Mouse (Mus musculus): ENCODE data around the gene Mrvi1. TPM values are rescaled to one million over a fixed set of nuclear protein-coding genes. Genes with fewer than 3 reads are reported as not detected.
A peak's percentile ranks its signal among the peaks of the same experiment; 100 is the strongest.

Gene Mrvi1
- polyA plus RNA-seq, 1 experiment from 2014 or later: 9.1 TPM

- Histone ChIP-seq H3K4me2 (no peak overlapping the region), H3K27me3 (no peaks in the 10 kb centered on the region), H3K27ac (no peak overlapping the region), H3K9me3 (no peaks in the 10 kb centered on the region), H3K4me1 (peaks cover 15% of the 10 kb centered on the region; the same call in 1 of the 2 replicates), H3K4me3 (no peak overlapping the region), H3K36me3 (0 out of 2 replicates have a peak, but pooled peaks cover 4% of the 10 kb centered on the region), H3K9ac (no peak overlapping the region)
- WGBS: 42% methylated on average over 4 of the region's 4 CpGs
- ATAC-seq (ENCODE audit: borderline replicate concordance, extremely low read depth, low FRiP score, low TSS enrichment): peak; percentile 12; the same call in 1 of the 2 replicates
These were observed 141.9 kb downstream of the Mrvi1 start for GRCm38 (mm10) chr7:110840332-110840731.

DNA sequence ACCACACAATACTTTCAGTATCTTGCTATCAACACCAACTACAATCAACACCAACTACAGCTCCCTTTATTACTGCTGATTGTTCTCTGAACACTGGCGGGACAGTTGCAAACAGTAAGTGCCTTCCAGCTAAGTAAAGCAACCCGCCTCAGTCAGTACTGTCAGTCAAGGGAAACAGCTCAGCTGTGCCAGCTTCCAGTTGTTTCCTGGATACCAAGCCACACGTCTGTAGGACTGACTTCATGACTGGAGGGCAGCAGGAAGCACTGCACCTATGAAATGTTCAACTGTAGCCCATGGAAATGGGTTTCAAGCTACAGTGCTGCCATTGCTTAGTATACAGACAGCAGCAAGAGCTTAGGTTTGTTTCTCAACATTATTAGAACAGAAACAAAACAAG, 147.7 kb downstream of the Mrvi1 start:
- Histone ChIP-seq H3K27ac (no peak overlapping the region), H3K9ac (no peak overlapping the region), H3K27me3 (no peaks in the 10 kb centered on the region), H3K4me1 (no peaks in the 10 kb centered on the region), H3K36me3 (peaks cover 15% of the 10 kb centered on the region), H3K4me2 (no peak overlapping the region), H3K9me3 (no peaks in the 10 kb centered on the region), H3K4me3 (no peak overlapping the region)
- ATAC-seq (ENCODE audit: borderline replicate concordance, extremely low read depth, low FRiP score, low TSS enrichment): no peak
- 55% methylated on average over 3 of the region's 3 CpGs for WGBS

DNA sequence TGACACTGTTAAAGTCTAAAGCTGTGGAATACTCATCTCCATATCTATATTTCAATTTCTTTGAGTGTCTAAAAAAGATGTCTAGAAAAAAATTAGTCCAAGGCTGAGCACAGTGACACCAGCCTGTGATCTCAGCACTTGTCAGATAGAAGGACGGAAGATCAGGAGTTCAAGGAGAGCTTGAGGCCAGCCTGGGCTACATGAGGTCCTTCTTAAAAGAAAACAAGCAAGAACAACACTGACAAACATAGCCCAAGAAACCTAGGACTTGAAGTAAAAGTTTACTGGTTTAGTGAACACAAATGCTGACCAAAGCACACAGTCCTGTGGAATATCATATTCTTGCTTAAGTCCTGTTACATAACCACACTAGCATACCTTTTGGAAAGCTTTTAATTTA, 148.2 kb downstream of the Mrvi1 start:
- no peaks in the 10 kb centered on the region for H3K4me1 ChIP-seq
- H3K27me3 ChIP-seq: no peaks in the 10 kb centered on the region
- H3K27ac ChIP-seq: no peak overlapping the region
- no peak overlapping the region for H3K9ac ChIP-seq
- H3K4me2 ChIP-seq: no peak overlapping the region
- ATAC-seq (ENCODE audit: borderline replicate concordance, extremely low read depth, low FRiP score, low TSS enrichment): no peak
- no peak overlapping the region for H3K4me3 ChIP-seq
- peaks cover 19% of the 10 kb centered on the region for H3K36me3 ChIP-seq
- 88% methylated on average over 1 of the region's 1 CpGs for WGBS
- no peaks in the 10 kb centered on the region for H3K9me3 ChIP-seq

- no peaks in the 10 kb centered on the region for H3K27me3 ChIP-seq
- no peak overlapping the region for H3K4me3 ChIP-seq
- WGBS: 74% methylated on average over 1 of the region's 1 CpGs
- H3K4me2 ChIP-seq: no peak overlapping the region
- no peaks in the 10 kb centered on the region for H3K4me1 ChIP-seq
- H3K27ac ChIP-seq: no peak overlapping the region
- no peak overlapping the region for H3K9ac ChIP-seq
- ATAC-seq (ENCODE audit: borderline replicate concordance, extremely low read depth, low FRiP score, low TSS enrichment): no peak
- no peaks in the 10 kb centered on the region for H3K9me3 ChIP-seq
- peaks cover 24% of the 10 kb centered on the region for H3K36me3 ChIP-seq
These were observed 149.2 kb downstream of the Mrvi1 start for GRCm38 (mm10) chr7:110833024-110833423.

DNA sequence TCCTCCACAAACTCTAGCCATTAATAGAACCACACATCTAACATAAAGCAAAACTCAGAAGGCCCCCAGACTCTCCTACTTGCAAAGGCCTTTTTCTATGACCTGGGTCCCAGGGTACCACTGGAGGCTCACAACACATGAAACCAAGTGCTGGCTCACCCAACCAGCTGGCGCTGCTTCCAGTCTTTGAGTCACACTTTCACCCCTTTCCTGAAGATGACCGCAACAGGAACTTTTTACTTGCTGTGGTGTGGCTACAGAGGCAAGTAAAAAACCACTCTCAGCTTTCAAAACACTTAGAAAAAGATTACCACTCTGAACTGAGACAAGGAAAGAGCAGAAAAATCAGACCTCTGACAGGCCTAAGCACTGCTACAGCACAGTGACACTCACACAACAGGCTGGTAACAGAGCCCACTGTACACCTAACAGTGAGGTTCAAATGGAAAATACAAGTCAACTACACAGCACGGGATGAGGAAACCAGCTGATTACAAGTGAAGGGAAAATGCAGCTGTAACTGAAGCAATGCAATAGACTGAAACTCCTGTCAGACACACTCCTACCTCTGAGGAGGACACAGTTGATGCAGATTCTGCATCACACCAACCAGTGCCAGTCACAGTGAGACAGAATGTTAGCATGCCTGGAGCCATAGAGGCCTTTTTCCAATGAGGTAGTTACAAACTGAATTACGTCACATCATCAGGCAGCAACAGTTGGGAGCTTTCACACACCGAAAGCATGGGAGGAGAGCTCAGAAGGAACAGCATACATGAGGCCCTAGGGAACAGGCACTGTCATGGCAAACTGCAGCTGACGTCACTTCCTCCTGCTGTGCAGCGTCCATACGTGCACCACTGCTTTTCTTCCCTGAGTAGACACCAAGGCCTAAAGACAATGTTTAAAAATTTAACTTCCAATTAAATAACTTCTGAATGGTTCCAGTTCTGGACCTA, 158.0 kb downstream of the Mrvi1 start:
- H3K27me3 ChIP-seq: no peaks in the 10 kb centered on the region
- no peak for ATAC-seq (ENCODE audit: borderline replicate concordance, extremely low read depth, low FRiP score, low TSS enrichment)
- H3K4me1 ChIP-seq: peaks cover 28% of the 10 kb centered on the region
- no peak overlapping the region for H3K4me3 ChIP-seq
- no peaks in the 10 kb centered on the region for H3K9me3 ChIP-seq
- no peak overlapping the region for H3K4me2 ChIP-seq
- no peak overlapping the region for H3K9ac ChIP-seq
- 83% methylated on average over 8 of the region's 8 CpGs for WGBS
- no peak overlapping the region for H3K27ac ChIP-seq
- peaks cover 40% of the 10 kb centered on the region for H3K36me3 ChIP-seq

DNA sequence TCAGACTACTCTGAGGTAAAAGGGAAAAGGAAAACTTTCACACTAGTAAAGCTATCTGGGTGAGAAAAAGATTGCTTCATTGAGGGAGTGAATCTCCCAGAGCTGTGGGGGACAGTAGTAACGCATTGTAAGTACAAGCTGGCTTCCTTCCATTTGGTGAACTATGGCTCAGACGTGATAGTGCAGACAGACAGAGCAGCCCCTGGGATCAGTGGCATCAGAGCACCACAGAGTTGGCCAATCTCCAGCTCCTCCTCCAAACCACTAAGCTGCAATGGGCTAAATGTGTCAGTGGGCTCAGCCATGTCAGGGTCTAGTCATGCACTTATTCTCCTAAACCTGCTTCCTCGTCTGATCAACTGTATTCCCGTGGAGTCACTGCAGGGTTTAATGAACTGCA, 158.7 kb downstream of the Mrvi1 start:
- Histone ChIP-seq H3K9me3 (no peaks in the 10 kb centered on the region), H3K27me3 (no peaks in the 10 kb centered on the region), H3K4me3 (no peak overlapping the region), H3K9ac (no peak overlapping the region), H3K36me3 (peaks cover 33% of the 10 kb centered on the region), H3K4me1 (peaks cover 28% of the 10 kb centered on the region), H3K27ac (no peak overlapping the region), H3K4me2 (no peak overlapping the region)
- WGBS: 47% methylated on average over 4 of the region's 4 CpGs
- peak; percentile 50; the same call in 1 of the 2 replicates for ATAC-seq (ENCODE audit: borderline replicate concordance, extremely low read depth, low FRiP score, low TSS enrichment)

DNA sequence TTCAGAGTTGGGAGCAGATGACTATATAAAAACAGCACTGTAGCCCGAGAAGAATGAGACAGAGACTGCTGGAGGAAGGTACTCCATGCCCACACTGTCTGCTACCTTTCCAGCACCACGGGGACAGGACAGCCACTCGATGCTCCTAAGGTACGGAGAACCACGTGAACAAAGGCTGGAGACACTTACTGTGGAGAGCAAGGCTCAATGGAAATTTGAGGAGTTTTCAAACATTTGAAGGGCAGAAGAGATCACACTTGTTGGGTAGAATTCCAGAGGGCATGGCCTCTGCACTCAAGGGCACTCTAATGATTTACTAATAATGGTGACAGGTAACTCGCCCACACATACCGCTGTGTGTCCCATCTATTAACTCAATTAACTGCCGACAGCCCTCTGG, 159.2 kb downstream of the Mrvi1 start:
- Histone ChIP-seq H3K4me1 (peaks cover 31% of the 10 kb centered on the region), H3K4me2 (no peak overlapping the region), H3K4me3 (no peak overlapping the region), H3K27ac (no peak overlapping the region), H3K27me3 (no peaks in the 10 kb centered on the region), H3K9ac (no peak overlapping the region), H3K9me3 (no peaks in the 10 kb centered on the region), H3K36me3 (peaks cover 32% of the 10 kb centered on the region)
- ATAC-seq (ENCODE audit: borderline replicate concordance, extremely low read depth, low FRiP score, low TSS enrichment): 0 out of 2 replicates have a peak, but pooled peaks have one; percentile 8
- 47% methylated on average over 8 of the region's 8 CpGs for WGBS

GRCm38 (mm10) chr7:110822055-110822454, 160.2 kb downstream of the Mrvi1 start:
- no peak for ATAC-seq (ENCODE audit: borderline replicate concordance, extremely low read depth, low FRiP score, low TSS enrichment)
- no peaks in the 10 kb centered on the region for H3K27me3 ChIP-seq
- no peak overlapping the region for H3K4me3 ChIP-seq
- no peak overlapping the region for H3K4me2 ChIP-seq
- H3K9me3 ChIP-seq: no peaks in the 10 kb centered on the region
- no peak overlapping the region for H3K9ac ChIP-seq
- no peak overlapping the region for H3K27ac ChIP-seq
- H3K4me1 ChIP-seq: peaks cover 33% of the 10 kb centered on the region
- H3K36me3 ChIP-seq: peaks cover 32% of the 10 kb centered on the region
- WGBS: 39% methylated on average over 4 of the region's 4 CpGs

- H3K9ac ChIP-seq: no peak overlapping the region
- peaks cover 33% of the 10 kb centered on the region for H3K4me1 ChIP-seq
- peaks cover 30% of the 10 kb centered on the region for H3K36me3 ChIP-seq
- H3K27me3 ChIP-seq: no peaks in the 10 kb centered on the region
- H3K4me2 ChIP-seq: no peak overlapping the region
- 36% methylated on average over 3 of the region's 3 CpGs for WGBS
- H3K9me3 ChIP-seq: no peaks in the 10 kb centered on the region
- no peak overlapping the region for H3K27ac ChIP-seq
- ATAC-seq (ENCODE audit: borderline replicate concordance, extremely low read depth, low FRiP score, low TSS enrichment): peak; percentile 72
- no peak overlapping the region for H3K4me3 ChIP-seq
These were observed 160.6 kb downstream of the Mrvi1 start for GRCm38 (mm10) chr7:110821653-110822052.

DNA sequence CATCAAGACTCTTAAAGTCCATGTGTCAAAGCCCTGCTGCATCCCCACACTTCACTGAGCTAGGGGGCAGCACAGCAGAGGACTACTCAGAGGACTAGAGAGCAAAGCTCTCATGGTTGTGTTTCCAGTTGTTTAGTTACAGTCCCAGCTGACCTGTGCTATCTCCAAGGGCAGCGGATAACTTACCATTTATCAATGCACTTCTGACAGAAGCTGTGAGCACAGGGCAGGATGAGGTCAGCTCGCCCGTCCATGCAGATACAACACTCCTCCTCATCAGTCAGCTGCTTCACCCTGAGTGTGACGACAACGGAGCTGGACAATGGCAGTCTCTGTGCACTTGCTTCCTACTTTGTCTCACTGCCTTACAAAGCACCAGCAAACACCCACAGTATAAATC, 161.2 kb downstream of the Mrvi1 start:
- Histone ChIP-seq H3K4me2 (no peak overlapping the region), H3K4me1 (peaks cover 33% of the 10 kb centered on the region), H3K27ac (no peak overlapping the region), H3K9ac (no peak overlapping the region), H3K27me3 (no peaks in the 10 kb centered on the region), H3K9me3 (no peaks in the 10 kb centered on the region), H3K36me3 (peaks cover 30% of the 10 kb centered on the region), H3K4me3 (no peak overlapping the region)
- 38% methylated on average over 5 of the region's 5 CpGs for WGBS
- no peak for ATAC-seq (ENCODE audit: borderline replicate concordance, extremely low read depth, low FRiP score, low TSS enrichment)

DNA sequence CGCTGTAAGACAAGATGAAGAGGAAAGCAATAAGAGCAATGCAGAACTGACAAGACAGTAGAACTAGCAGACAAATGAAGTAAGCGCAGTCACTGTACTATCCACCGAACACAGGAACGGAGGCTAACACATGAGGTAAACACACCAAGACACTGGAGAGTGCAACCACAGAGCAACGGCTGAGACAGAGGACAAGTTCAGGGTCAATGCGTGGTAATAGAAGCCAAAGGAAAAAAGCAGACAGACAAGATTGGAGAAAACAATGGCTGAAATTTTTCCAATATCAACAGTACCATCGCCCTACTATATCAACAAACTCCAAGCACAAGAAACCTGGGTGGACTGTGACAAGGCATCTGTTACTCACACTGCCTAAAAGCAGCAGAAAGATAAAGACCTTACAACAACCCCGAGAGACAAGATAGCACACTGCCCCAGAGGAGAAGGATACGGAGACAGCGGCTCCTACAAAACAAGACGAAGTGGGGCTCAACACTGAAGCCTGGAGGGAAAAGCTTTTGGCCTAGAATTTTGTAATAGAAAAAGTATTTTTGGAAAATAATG, 163.4 kb downstream of the Mrvi1 start:
- 49% methylated on average over 11 of the region's 11 CpGs for WGBS
- H3K36me3 ChIP-seq: peaks cover 18% of the 10 kb centered on the region
- H3K9me3 ChIP-seq: no peaks in the 10 kb centered on the region
- no peak overlapping the region for H3K9ac ChIP-seq
- no peak for ATAC-seq (ENCODE audit: borderline replicate concordance, extremely low read depth, low FRiP score, low TSS enrichment)
- H3K4me3 ChIP-seq: no peak overlapping the region
- H3K27ac ChIP-seq: no peak overlapping the region
- H3K4me1 ChIP-seq: peaks cover 31% of the 10 kb centered on the region
- no peaks in the 10 kb centered on the region for H3K27me3 ChIP-seq
- H3K4me2 ChIP-seq: no peak overlapping the region
